Mouse (Mus musculus) hindbrain, postnatal 0 days (tissue): ENCODE data around the gene Git2. TPM values are rescaled to one million over a fixed set of nuclear protein-coding genes. Genes with fewer than 3 reads are reported as not detected.

Experiments used
- ATAC-seq: fragments of 200-750 bp; cut with Nextera tagmentation; 2 replicates; pipeline ENCODE4 v1.8.0; 2017; ENCODE audit warnings: mild to moderate bottlenecking, moderate TSS enrichment, moderate library complexity
- DNase-seq: peaks from one replicate; pipeline ENCODE4 v3.0.0-alpha.2; 2015; ENCODE audit warnings: low spot score
- H3K27ac ChIP-seq: fragments of 300-500 bp; sonication (generic); 2 replicates; pipeline ENCODE4 v1.5.1; 2014; ENCODE audit warnings: mild to moderate bottlenecking
- H3K27me3 ChIP-seq: fragments of 300-500 bp; sonication (generic); 2 replicates; pipeline ENCODE4 v1.6.1; 2014; ENCODE audit warnings: low read length, mixed read lengths; ENCODE audit not compliant: insufficient read depth
- H3K36me3 ChIP-seq: fragments of 300-500 bp; sonication (generic); 2 replicates; pipeline ENCODE4 v1.6.1; 2014; ENCODE audit warnings: low read length, mixed read lengths; ENCODE audit not compliant: insufficient read depth
- H3K4me1 ChIP-seq: fragments of 300-500 bp; sonication (generic); 2 replicates; pipeline ENCODE4 v1.6.1; 2014; ENCODE audit warnings: antibody characterized with exemption, low read length, mixed read lengths; ENCODE audit not compliant: insufficient read depth
- H3K4me2 ChIP-seq: fragments of 300-500 bp; sonication (generic); 2 replicates; pipeline ENCODE4 v1.6.1; 2014; ENCODE audit warnings: low read depth, mild to moderate bottlenecking, low read length, moderate library complexity, mixed read lengths
- H3K4me3 ChIP-seq: fragments of 300-500 bp; sonication (generic); 2 replicates; pipeline ENCODE4 v1.5.1; 2014; ENCODE audit warnings: low read length
- H3K9ac ChIP-seq: fragments of 300-500 bp; sonication (generic); replicated peaks from 2 replicates; pipeline ENCODE4 v1.6.1; 2014; ENCODE audit warnings: mild to moderate bottlenecking, low read length, moderate library complexity, mixed read lengths
- H3K9me3 ChIP-seq: fragments of 300-500 bp; sonication (generic); 2 replicates; pipeline ENCODE4 v1.6.1; 2016; ENCODE audit warnings: low read length, mixed read lengths
- CTCF ChIP-seq: IDR thresholded peaks from 2 replicates; pipeline ENCODE4 v1.5.1; 2016; ENCODE audit warnings: antibody characterized with exemption, control low read depth, low read depth
- WGBS: fragments of 180-500 bp; shearing (Covaris S2); extraction: QIAGEN DNeasy Blood & Tissue Kit; methylation state at CpG from one replicate; pipeline ENCODE4 v1.1.7; 2014; 5-methylcytosine and 5-hydroxymethylcytosine counted together
- polyA plus RNA-seq: library from polyadenylated mRNA; unstranded; fragments of >200 nt; fragmentation: Nextera tagmentation; extraction: Ambion mirVana; gene quantifications from 2 replicates; pipeline ENCODE4 v1.2.1, GENCODE M21; 2015
- total RNA-seq: library from RNA; depleted of rRNA; stranded (reverse); fragments of >200 nt; gene quantifications from 2 replicates; pipeline ENCODE4 v1.2.3, GENCODE M21; 2014

Gene Git2
- total and polyA plus RNA-seq, 2 experiments from 2014 or later: 34.4 to 43.5 TPM

DNA sequence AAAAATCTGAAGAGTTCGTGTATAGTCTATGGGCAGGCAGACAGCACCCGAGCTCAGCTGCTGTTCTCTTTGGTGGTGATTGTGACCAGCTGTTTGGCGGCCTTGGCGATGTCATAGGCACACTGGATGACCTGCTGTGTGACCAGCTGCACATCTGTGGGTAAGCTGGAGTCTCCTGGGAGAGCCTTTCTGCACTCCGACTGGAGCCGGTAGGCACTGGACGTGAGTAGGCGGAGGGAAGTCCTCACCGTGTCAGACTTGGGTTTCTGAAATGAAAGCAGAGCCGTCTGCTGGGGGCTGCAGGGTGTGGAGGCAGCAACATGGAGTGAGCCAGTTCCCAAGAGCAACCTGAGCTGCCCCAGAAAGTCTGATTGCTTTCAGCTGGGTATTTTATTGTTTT, 45.2 kb downstream of the Git2 start:
- Histone ChIP-seq H3K4me3 (no peak overlapping the region), H3K4me2 (no peak overlapping the region), H3K27me3 (no peaks in the 10 kb centered on the region), H3K9me3 (no peaks in the 10 kb centered on the region), H3K27ac (no peak overlapping the region), H3K36me3 (peaks cover 56% of the 10 kb centered on the region), H3K9ac (no peak overlapping the region), H3K4me1 (no peaks in the 10 kb centered on the region)
- WGBS: 70% methylated on average over 10 of the region's 10 CpGs
- DNase-seq (no peak), ATAC-seq (no peak)
- TF ChIP-seq CTCF: no peak

DNA sequence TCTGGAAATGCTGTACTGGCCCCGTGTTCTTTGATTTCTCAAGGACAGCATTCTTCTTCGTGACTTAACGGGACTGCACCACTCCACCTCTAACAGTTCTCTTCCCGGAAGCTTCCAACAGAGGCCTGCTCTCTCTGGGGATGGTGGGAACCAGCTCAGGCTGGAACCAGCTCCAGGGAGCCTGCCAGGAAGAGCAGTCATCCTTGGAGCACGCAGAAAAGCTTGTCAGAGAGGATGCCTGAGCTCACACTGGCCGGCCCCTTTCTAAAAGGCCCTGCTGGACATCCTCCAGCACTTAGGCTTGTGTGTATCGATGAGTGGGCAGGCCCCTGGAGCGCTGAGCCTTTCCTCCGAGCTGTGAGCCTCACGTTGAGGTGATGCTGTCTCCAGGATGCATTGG, 47.2 kb downstream of the Git2 start:
- Histone ChIP-seq H3K9me3 (no peaks in the 10 kb centered on the region), H3K36me3 (peaks cover 44% of the 10 kb centered on the region), H3K4me3 (no peak overlapping the region), H3K4me1 (no peaks in the 10 kb centered on the region), H3K9ac (no peak overlapping the region), H3K4me2 (no peak overlapping the region), H3K27me3 (no peaks in the 10 kb centered on the region), H3K27ac (no peak overlapping the region)
- WGBS: 81% methylated on average over 10 of the region's 10 CpGs
- DNase-seq (no peak), ATAC-seq (peak; percentile 53; the same call in 1 of the 2 replicates)
- TF ChIP-seq CTCF: no peak

DNA sequence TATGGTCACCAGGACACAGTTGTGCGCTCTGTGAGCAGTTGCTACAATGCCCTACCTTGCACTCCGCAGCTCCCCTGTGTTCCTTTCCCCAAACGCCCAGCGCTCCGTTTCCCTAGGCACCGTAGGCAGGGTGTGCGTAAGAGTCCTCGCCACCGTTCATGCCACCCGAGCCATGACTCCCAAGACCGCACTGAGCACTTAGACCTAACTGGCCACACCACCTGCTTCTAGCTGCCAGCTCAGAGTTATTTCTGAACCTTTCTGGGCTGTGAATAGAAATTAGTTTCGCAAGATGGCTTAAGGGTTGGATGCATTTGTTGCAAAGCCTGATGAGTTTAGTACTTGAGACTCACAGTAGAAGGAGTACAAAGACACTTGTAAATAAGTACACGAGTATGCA, 52.5 kb downstream of the Git2 start:
- Histone ChIP-seq H3K4me3 (no peak overlapping the region), H3K27ac (no peak overlapping the region), H3K4me1 (no peaks in the 10 kb centered on the region), H3K36me3 (peaks cover 23% of the 10 kb centered on the region), H3K27me3 (no peaks in the 10 kb centered on the region), H3K4me2 (no peak overlapping the region), H3K9me3 (no peaks in the 10 kb centered on the region), H3K9ac (no peak overlapping the region)
- DNase-seq (no peak), ATAC-seq (no peak)
- WGBS: 93% methylated on average over 13 of the region's 13 CpGs
- TF ChIP-seq CTCF: no peak

DNA sequence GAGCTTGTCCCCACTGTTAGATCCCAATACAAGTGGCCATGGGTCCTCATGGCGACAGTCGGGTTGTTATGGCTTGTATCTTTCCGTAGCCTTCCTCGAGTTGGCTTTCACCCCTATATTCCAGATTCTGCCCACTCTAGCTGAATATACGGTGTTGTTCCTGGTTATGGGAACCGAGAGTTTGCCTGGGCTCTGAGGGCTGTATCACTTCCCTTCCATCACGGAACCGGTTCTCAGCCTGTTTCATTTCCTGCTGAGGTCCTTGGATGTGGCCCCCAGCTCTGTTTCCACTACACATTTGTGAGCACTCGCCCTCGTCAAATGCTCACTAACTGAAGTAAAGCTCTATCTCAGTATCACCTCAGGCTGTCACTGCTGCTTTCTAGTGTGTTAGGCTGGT, 53.3 kb downstream of the Git2 start:
- no peak for TF ChIP-seq CTCF
- H3K4me2 ChIP-seq: no peak overlapping the region
- WGBS: 88% methylated on average over 10 of the region's 10 CpGs
- no peak overlapping the region for H3K9ac ChIP-seq
- ATAC-seq: no peak
- H3K4me3 ChIP-seq: no peak overlapping the region
- H3K9me3 ChIP-seq: no peaks in the 10 kb centered on the region
- no peak for DNase-seq
- no peaks in the 10 kb centered on the region for H3K27me3 ChIP-seq
- no peak overlapping the region for H3K27ac ChIP-seq
- no peaks in the 10 kb centered on the region for H3K4me1 ChIP-seq
- H3K36me3 ChIP-seq: peaks cover 21% of the 10 kb centered on the region

DNA sequence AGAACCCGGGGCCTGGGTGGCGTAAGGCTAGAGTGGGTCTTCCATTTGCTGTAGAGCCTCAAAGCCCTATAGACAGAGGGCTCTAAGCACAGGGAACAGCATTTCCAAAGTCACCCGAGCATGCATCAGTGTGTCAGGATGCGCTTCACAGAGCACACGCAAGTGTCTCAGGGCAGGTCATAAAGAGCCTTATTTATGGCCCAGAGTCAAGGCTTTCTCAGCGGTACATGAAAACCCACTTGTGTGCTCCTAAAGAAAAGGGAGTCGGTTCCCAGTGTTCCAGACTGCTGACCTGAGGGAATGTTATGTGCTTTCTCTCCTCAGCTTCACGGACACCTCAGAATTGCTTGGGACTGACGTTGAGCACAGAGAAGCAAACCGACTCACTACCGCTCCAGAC, 54.5 kb downstream of the Git2 start:
- Histone ChIP-seq H3K9me3 (no peaks in the 10 kb centered on the region), H3K4me2 (no peak overlapping the region), H3K9ac (no peak overlapping the region), H3K4me3 (no peak overlapping the region), H3K27me3 (no peaks in the 10 kb centered on the region), H3K36me3 (peaks cover 21% of the 10 kb centered on the region), H3K27ac (no peak overlapping the region), H3K4me1 (no peaks in the 10 kb centered on the region)
- DNase-seq (no peak), ATAC-seq (no peak)
- 90% methylated on average over 11 of the region's 11 CpGs for WGBS
- no peak for TF ChIP-seq CTCF

DNA sequence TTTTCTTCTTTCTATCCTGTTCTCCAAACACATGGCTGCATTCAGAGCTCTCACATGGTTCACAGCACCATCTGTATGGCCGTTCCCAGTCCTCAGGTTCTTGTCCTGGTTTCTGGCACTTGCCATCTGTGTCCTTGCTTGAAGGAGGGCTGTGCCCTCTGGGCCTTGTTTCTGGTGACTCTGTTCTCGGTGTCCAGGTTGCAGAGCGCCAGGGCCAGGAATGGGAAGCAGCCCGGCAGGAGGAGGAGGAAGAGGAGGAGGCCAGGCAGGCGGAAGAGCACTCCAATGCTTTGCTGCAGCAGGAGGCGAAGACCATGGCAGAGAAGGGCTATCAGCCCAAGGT, 55.4 kb downstream of the Git2 start:
- 96% methylated on average over 6 of the region's 6 CpGs for WGBS
- no peak overlapping the region for H3K4me3 ChIP-seq
- H3K9me3 ChIP-seq: no peaks in the 10 kb centered on the region
- H3K4me2 ChIP-seq: no peak overlapping the region
- ATAC-seq: no peak
- H3K4me1 ChIP-seq: no peaks in the 10 kb centered on the region
- peaks cover 29% of the 10 kb centered on the region for H3K36me3 ChIP-seq
- no peaks in the 10 kb centered on the region for H3K27me3 ChIP-seq
- DNase-seq: no peak
- no peak for TF ChIP-seq CTCF
- no peak overlapping the region for H3K9ac ChIP-seq
- H3K27ac ChIP-seq: no peak overlapping the region

DNA sequence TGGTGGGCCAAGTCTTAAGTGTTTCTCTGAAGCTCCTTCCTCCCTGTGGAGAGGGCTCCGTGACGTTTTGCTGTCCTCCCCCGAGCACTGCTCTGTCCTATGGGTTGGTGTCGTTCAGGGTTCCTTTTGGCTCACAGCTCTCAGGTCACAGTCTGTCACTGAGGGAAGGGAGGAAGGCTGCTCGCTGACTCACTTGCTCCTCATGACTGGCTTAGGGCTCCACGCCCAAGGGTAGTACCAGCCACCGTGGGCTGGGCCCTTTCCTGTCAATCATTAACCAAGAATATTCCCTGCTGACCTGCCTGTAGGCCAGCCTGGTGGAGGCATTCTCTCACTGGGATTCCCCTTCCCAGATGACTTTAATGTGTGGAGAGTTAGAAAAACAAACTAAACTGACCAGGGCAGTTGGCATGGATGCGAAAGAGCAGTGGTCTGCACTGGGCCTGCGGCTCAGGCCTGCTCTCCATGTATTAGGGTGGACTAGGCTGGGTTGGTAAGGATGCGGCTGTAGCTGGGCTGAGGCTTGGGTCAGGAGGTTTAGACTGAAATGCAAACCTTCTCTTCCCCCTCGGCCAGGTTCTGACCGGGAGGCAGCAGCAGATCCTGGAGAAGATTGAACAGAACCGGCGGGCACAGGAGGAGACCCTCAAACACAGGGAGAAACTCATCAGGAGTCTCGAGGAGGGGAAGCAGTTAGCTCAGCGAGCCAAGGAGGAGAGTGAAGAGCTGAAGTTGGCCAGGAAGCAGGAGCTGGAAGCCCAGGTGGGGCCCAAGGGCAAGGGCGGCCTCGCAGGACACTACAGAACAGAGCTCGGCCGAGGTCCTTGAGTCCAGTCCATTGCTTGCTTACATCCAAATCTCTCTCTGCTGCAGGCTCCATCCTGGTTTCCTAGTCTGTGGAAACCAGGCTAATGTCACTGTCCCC, 56.1 kb downstream of the Git2 start:
- Histone ChIP-seq H3K27ac (no peak overlapping the region), H3K4me3 (no peak overlapping the region), H3K9ac (no peak overlapping the region), H3K27me3 (no peaks in the 10 kb centered on the region), H3K36me3 (peaks cover 36% of the 10 kb centered on the region), H3K4me1 (no peaks in the 10 kb centered on the region), H3K4me2 (no peak overlapping the region), H3K9me3 (no peaks in the 10 kb centered on the region)
- no peak for DNase-seq
- 84% methylated on average over 20 of the region's 20 CpGs for WGBS
- no peak for TF ChIP-seq CTCF
- ATAC-seq: no peak
